Mouse (Mus musculus): ENCODE results near the gene Anxa6. TPM values are rescaled to one million over a fixed set of nuclear protein-coding genes. Genes with fewer than 3 reads are reported as not detected.
A peak's percentile ranks its signal among the peaks of the same experiment; 100 is the strongest.

Anxa6 gene
- total RNA-seq, 2 experiments from 2014 or later: 95.8 to 96.4 TPM

DNA sequence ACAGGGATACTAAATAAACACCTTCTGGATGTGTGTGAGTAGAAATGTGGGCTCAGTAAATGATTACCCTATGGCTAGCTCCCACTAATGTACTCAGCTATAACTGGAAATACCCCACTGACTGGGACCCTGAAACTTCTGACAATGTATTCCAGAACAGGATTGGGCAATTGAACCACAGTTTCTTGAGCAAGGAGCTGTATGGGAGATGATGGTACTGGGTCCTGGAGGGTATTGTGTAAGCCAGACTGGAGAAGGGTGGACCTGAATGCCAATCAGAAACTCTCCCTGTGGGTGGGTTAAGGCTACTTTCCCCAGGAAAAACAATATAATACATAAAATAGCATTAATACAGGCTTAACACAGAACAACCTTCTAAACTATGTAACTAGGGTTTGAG is 43.3 kb downstream of the Anxa6 start:
- DNase-seq: no peak

DNA sequence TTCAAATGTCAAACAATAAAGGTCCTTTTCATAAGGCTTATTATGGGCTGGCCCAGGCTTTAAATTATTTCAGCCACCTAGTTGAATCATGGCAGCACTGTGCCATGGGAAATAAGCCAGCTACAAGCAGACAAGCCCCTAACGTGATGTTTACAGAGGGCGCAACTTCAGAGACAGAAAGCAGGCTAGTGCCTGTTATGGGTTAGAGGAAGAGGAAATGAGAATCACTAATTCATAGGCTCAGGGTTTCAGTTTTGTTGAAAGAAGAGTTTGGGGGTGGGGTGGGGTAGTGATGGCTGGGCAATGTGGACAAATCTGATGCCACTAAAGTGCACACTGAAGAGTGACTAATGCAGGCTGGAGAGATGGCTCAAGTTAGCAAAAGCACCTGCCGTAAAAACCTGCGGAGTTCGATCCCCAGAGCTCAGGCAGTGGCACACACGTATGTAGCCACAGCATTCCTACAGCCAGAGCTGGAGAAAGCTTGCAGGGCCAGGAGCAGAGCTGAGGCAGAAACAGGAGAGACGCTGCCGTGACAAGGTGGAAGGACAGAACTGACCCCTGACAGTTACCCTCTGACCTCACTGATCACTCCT is 44.4 kb downstream of the Anxa6 start:
- no peak for DNase-seq

DNA sequence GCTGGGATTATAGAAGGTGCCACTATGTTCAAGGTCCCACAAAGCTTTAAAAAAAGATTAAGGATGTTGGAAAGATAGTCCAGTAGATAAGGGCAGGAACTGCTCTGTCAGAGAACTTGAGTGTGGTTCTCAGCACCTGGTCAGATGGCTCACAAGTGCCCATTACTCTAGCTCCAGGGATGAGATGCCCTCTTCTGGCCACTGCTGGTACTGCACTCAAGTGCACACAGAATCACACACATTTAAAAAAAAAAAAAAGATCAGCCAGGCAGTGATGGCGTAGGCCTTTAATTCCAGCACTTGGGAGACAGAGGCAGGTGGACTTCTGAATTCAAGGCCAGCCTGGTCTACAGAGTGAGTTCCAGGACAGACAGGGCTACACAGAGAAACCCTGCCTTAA is 45.3 kb downstream of the Anxa6 start:
- DNase-seq: no peak

DNA sequence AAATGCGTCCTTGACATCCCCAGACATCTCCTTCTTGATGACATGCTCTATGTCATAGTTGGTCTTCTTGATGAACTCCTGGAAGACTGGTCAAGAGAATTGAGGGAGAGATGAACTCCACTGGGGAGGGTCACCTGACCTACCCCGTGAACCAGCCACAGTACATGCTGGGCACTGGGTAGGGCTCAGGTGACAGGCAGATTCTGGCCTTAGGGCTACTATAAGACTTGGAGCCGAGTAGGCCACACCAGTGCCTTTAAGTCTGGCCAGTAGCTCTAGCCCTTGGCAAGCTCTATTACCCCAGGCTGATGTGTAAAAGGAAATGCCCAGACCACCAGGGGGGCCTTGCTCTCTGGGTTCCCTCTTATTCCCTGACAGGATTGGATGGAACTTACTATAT is 48.2 kb downstream of the Anxa6 start:
- DNase-seq: no peak

- no peak for DNase-seq
Measured at GRCm38 (mm10) chr11:54984581-54984980, 48.7 kb downstream of the Anxa6 start.

DNA sequence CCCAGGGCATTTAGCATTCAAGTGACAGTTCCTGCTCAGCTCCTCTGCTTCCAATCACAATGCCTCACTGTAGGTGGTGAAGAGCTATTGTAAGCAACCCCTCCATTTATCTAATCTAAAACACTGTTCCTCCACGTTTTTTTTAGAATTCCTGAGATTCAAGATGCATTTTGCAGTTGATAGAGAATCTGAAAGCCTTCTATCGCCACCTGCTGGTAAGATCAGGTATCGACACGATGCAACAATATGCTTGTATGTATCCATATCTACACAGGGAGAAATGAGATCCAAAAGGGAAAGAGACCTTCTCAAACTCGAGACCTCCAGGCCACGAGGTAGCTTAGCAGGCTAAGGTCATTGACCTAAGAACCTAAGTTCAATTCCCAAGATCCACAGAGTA is 49.2 kb downstream of the Anxa6 start:
- peak; percentile 54 to 68 for DNase-seq

DNA sequence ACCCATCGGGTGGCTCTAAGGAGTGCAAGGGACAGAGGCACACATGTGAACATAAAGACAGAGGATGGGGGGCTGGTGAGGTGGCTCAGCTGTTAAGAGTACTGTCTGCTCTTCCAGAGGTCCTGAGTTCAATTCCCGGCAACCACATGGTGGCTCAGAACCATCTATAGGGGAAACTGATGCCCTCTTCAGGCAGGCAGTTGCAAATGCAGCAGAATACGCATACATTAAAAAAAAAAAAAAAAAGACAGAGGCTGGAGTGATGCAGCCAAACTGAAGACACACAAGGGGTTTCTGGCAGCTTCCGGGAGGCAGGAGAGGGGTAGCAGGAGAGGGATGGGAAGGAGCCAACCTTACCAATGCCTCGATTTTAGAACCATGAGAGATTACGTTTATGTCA is 50.7 kb downstream of the Anxa6 start:
- DNase-seq: no peak

- no peak for DNase-seq
Measured at GRCm38 (mm10) chr11:54981630-54982029, 51.6 kb downstream of the Anxa6 start.

DNA sequence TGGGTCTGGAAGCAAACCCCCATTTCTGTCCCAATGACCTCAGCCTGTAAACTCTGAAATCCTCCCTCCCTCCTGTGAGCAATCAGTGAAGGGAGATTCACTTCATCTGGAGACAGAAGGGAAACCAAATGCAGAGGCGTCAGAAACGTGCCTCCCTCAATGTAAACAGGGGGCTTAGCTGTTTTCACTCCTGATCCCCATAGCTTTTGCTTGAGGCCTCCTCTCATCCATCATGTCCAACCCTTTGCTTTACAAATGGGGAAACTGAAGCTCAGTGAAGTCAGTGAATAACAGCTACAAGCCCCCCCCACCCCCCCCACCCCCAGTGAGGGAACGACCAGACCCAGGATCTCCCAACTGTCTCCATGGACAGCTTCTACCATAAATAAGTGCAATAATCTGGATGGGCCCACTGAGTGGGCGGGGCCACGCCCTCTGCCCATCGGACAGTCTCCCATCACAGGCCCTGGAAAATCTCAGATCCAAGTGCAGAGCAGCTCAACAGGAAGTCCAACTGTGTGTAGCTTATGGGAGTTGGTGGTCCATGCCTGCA is 55.8 kb downstream of the Anxa6 start:
- DNase-seq: no peak

DNA sequence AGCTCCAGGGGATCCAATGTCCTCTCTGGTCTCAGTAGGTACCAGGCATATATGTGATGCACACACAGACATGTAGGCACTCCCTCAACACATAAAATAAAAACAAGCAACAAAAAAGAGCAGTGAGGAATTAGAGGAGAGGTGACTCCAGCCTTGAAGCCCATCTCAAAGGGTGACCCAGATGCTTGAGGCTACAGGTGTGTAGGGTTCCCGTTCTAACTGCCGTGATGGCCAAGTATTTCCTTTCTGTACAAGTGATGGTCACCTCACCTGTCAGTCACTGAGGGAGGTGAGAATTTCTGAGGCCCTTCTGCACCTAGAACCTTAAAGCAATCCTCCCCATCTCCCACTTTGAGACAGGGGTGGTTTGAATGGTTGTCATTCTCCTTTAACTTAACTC is 56.9 kb downstream of the Anxa6 start:
- DNase-seq: no peak

- DNase-seq: no peak
Measured at GRCm38 (mm10) chr11:54975756-54976155, 57.5 kb downstream of the Anxa6 start.

DNA sequence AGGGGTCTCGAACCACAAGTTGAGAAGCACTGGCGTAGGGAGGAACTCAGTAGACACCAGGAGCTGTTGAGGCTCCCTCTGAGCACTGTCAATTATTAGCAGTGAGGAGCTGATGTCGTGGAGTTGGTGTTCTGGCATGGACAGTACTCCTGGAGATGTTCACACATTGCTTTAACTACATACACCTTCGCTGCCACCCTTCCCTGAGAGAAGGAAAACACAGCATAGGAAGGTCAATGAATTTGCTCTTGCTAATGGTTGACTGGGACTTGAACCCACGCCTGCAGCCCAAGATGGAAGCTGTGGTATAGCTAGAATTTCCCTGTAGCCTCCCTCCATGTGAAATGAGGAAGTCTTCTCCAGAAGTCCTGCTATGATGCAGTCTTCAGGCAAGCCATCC is 57.9 kb downstream of the Anxa6 start:
- no peak for DNase-seq

GRCm38 (mm10) chr11:54974639-54975038 is 58.6 kb downstream of the Anxa6 start:
- DNase-seq: no peak

- DNase-seq: peak in 1 of 2 experiments; percentile 11
Measured at GRCm38 (mm10) chr11:54973481-54974212, 59.6 kb downstream of the Anxa6 start.

DNA sequence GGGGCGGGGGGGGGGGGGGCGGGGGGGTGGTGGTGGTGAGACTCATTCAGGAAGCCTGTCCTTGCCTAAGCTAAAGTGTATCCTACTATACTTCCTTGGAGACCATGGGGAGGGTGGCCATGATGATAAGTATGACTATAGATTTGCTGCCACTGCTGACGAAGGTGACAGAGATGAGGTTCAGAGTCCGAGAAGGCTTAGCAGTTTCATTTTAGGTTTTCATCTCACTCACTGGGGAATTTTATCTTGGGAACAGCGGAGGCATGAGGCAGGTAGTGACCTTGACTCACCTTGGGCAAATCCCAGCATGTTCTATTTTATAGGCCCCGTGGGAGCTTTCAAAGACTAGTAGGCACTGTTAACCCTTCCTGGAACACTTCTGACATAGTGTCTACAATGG is 60.5 kb downstream of the Anxa6 start:
- no peak for DNase-seq

DNA sequence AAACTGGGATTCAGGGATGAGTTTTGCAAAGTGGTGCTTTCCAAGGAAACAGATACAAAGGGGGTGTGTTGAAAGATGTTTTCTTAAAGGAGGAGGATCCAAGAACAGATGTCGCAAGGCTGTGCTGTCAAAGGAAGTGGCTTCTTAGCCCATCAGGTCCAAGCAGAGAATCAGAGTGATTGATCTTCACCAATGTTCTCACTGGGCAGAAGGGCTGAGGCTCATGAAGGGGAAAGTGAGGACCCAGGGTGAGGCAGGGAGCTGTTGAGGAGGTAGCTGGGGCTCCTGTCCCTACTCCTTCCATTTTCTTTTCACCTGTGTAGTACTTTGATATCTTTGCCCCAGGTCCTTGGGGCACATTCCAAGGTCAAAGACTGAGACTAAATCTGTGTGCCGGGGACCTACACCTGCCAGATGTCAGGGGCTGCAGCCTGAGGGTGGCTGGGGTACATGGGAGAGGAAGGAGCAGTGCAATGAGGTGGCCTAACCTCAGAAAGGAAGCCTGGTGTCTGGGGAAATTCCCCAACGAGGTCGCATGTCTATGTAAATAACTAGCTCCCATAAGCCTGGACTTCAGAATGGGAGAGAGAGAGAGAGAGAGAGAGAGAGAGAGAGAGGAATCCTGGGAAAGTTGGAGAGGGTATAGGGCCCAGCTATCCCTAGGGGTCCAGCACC is 61.1 kb downstream of the Anxa6 start:
- DNase-seq: no peak

- no peak for DNase-seq
Measured at GRCm38 (mm10) chr11:54971365-54972048, 61.7 kb downstream of the Anxa6 start.

DNA sequence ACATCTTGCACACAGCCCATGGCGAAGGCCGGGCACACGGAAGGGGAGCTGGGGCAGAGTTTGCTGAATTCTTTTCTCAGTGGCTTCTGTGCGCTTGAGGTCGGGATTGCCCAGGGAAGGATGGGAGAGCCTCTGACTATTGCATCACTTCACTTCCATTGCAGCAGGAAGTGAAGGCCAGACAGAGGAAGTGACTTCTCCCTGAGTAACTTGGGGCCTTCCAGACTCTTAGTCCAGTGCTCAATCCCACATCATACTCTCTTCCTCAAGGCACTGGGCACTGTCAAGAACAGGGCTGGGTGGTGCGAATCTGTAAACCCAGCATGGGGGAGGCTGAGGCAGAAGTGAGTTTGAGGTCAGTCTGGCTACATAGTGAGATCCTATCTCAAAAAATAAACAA is 68.0 kb downstream of the Anxa6 start:
- no peak for DNase-seq

GRCm38 (mm10) chr11:54962810-54963209 is 70.4 kb downstream of the Anxa6 start, which contains the start of gene Tnip1:
Gene Tnip1 (minus strand): TSS chr11:54962917.
- no peak for DNase-seq

GRCm38 (mm10) chr11:54961921-54962320 is 71.3 kb downstream of the Anxa6 start:
- no peak for DNase-seq

- DNase-seq: no peak
Measured at GRCm38 (mm10) chr11:54961164-54961850, 71.9 kb downstream of the Anxa6 start.

DNA sequence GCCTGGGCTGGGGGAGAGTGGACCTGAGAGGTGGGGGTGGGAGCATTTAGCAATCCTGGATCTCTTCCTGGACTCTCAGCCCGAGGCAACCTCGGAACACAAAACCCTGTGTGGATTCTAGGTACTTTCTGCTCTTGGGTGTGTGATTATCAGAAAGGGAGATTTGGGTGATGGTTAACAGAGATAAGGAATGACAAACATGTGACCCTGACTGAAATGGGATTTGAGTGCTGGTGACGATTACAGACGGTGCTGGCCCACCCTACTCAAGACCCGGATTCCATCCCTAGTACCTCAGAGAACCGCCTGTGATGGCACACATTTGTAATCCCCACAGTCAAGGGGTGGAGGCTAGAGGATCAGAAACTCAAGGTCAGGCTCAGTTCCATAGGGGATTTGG is 73.0 kb downstream of the Anxa6 start:
- no peak for DNase-seq
